Mouse (Mus musculus) C2C12 (cell line): ENCODE results near the gene Zfp92.

Source experiments
- CTCF ChIP-seq: IDR thresholded peaks from one replicate; pipeline ENCODE4 v1.5.1; 2011; ENCODE audit not compliant: control insufficient read depth, insufficient read depth, insufficient read length
- MYOG ChIP-seq: IDR thresholded peaks from one replicate; pipeline ENCODE4 v1.6.1; 2011; ENCODE audit not compliant: control insufficient read depth, insufficient read length; ENCODE audit errors: extremely low read depth

- TF ChIP-seq CTCF (no peak), MYOG (no peak)
Measured at GRCm38 (mm10) chrX:73401616-73402015, 9.3 kb upstream of the Zfp92 start.
